Mouse (Mus musculus) G1E (cell line): Measurements from ENCODE around the gene Sema3e. TPM values are rescaled to one million over a fixed set of nuclear protein-coding genes. Genes with fewer than 3 reads are reported as not detected.

Experiments
- ATAC-seq: 2 replicates; pipeline ENCODE4 v1.8.0; 2016; ENCODE audit warnings: mild to moderate bottlenecking; ENCODE audit not compliant: insufficient number of reproducible peaks, poor library complexity, low FRiP score, severe bottlenecking; ENCODE audit errors: extremely low read depth
- DNase-seq: peaks from one replicate; pipeline ENCODE4 v3.0.0; 2012; ENCODE audit warnings: low spot score
- H3K27me3 ChIP-seq: 2 replicates; pipeline ENCODE4 v1.6.1; 2012; ENCODE audit warnings: mild to moderate bottlenecking, low read length, inconsistent platforms; ENCODE audit not compliant: insufficient read depth
- H3K36me3 ChIP-seq: replicated peaks from 2 replicates; pipeline ENCODE3; 2012; ENCODE audit warnings: mild to moderate bottlenecking, inconsistent platforms
- H3K4me1 ChIP-seq: 2 replicates; pipeline ENCODE4 v1.6.1; 2012; ENCODE audit warnings: low read depth, low read length, inconsistent platforms, mixed read lengths; ENCODE audit not compliant: insufficient read depth
- H3K4me3 ChIP-seq: 2 replicates; pipeline ENCODE4 v1.5.1; 2012; ENCODE audit warnings: low read depth, mild to moderate bottlenecking, inconsistent platforms, low read length, moderate library complexity, mixed read lengths
- H3K9me3 ChIP-seq: replicated peaks from 2 replicates; pipeline ENCODE4 v1.6.1; 2012; ENCODE audit warnings: inconsistent platforms
- CTCF ChIP-seq: IDR thresholded peaks from 2 replicates; pipeline ENCODE4 v1.5.1; 2012; ENCODE audit warnings: low read depth, low read length, inconsistent platforms, mixed read lengths
- GATA1 ChIP-seq: IDR thresholded peaks from 2 replicates; pipeline ENCODE4 v1.6.1; 2012; ENCODE audit warnings: borderline replicate concordance, low read length, inconsistent platforms, mixed read lengths
- GATA2 ChIP-seq: IDR thresholded peaks from 2 replicates; pipeline ENCODE4 v1.6.1; 2012; ENCODE audit warnings: low read depth, low read length, inconsistent platforms, borderline replicate concordance
- POLR2AphosphoS5 ChIP-seq: IDR thresholded peaks from 2 replicates; pipeline ENCODE4 v1.6.1; 2012; ENCODE audit warnings: low read depth, low read length, inconsistent platforms; ENCODE audit not compliant: insufficient replicate concordance
- TAL1 ChIP-seq: conservative IDR thresholded peaks from 2 replicates; pipeline ENCODE4 v1.6.1; 2012; ENCODE audit warnings: low read depth, low read length, inconsistent platforms, mixed read lengths
- polyA plus RNA-seq: library from polyadenylated mRNA; stranded (reverse); fragments of >175 nt; gene quantifications from 2 replicates; pipeline ENCODE4 v1.2.3, GENCODE M21; 2012
- total RNA-seq, 2 experiments: library from RNA; stranded (forward) in 1 of 2; stranded (reverse) in 1 of 2; fragments of 200-1000 nt in 1 of 2; fragments of >200 nt in 1 of 2; fragmentation: Nextera tagmentation in 1 of 2; gene quantifications; 2 replicates each; pipeline ENCODE4 v1.2.3; 2014 to 2017

Gene Sema3e
- total RNA-seq (2014; fragmentation: Nextera tagmentation), result 2.0 and 2.1 TPM in 2 replicates
- 6.4 and 7.1 TPM in 2 replicates for total RNA-seq (2017)
- 0.38 and 0.46 TPM in 2 replicates for polyA plus RNA-seq

- Histone ChIP-seq H3K27me3 (peaks cover 8% of the 10 kb centered on the region; the same call in 1 of the 2 replicates), H3K4me3 (no peak within 1 kb of the TSS), H3K36me3 (no peaks in the 10 kb centered on the region), H3K4me1 (no peaks in the 10 kb centered on the region), H3K9me3 (no peaks in the 10 kb centered on the region)
- DNase-seq, result no peak
- no peak; the same call in 1 of the 2 replicates for ATAC-seq
- no peak for TF ChIP-seq CTCF
- TF ChIP-seq GATA1, result no peak
- no peak for TF ChIP-seq POLR2AphosphoS5
- no peak for TF ChIP-seq GATA2
- no peak for TF ChIP-seq TAL1
Measured at GRCm38 (mm10) chr5:14025205-14026124, at the start of gene Sema3e. Gene Sema3e (plus strand): TSS chr5:14025276.

GRCm38 (mm10) chr5:13977576-13977975, 47.5 kb upstream of the Sema3e start:
- TF ChIP-seq GATA2 (no peak), CTCF (no peak), TAL1 (no peak), POLR2AphosphoS5 (no peak), GATA1 (no peak)
- DNase-seq (no peak), ATAC-seq (no peak)
- no peaks in the 10 kb centered on the region for H3K9me3 ChIP-seq
- no peaks in the 10 kb centered on the region for H3K27me3 ChIP-seq
- H3K36me3 ChIP-seq, result no peaks in the 10 kb centered on the region
- no peak overlapping the region for H3K4me3 ChIP-seq
- H3K4me1 ChIP-seq, result no peaks in the 10 kb centered on the region

DNA sequence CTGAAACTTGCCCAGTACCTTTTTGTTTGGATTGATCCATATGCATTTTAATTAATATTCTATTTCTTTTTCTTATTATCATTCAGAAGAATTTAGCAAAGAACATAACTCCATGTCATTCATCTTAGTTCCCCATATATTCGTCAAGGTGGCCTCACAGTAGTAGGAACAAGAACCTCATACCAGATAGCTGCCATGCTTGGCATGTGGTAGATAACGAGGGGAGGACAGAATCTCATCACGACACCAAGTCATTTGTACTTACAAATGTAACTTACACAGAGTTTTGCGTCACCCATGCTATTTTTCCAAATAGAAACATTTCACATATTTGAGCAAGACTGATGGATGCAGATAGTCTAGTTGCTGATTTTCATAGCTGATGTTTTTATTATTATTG, 45.9 kb upstream of the Sema3e start:
- no peak overlapping the region for H3K4me3 ChIP-seq
- TF ChIP-seq GATA1, result no peak
- H3K4me1 ChIP-seq, result no peaks in the 10 kb centered on the region
- no peaks in the 10 kb centered on the region for H3K27me3 ChIP-seq
- no peaks in the 10 kb centered on the region for H3K36me3 ChIP-seq
- ATAC-seq, result no peak
- no peak for DNase-seq
- no peaks in the 10 kb centered on the region for H3K9me3 ChIP-seq

GRCm38 (mm10) chr5:13982417-13983054, 42.5 kb upstream of the Sema3e start:
- no peaks in the 10 kb centered on the region for H3K27me3 ChIP-seq
- TF ChIP-seq TAL1, result no peak
- no peak for TF ChIP-seq GATA1
- no peak for TF ChIP-seq POLR2AphosphoS5
- no peak for TF ChIP-seq GATA2
- no peak for TF ChIP-seq CTCF
- H3K4me1 ChIP-seq, result no peaks in the 10 kb centered on the region
- no peaks in the 10 kb centered on the region for H3K36me3 ChIP-seq
- H3K9me3 ChIP-seq, result no peaks in the 10 kb centered on the region
- DNase-seq, result no peak
- ATAC-seq, result no peak
- no peak overlapping the region for H3K4me3 ChIP-seq

GRCm38 (mm10) chr5:13983608-13984007, 41.5 kb upstream of the Sema3e start:
- DNase-seq (no peak), ATAC-seq (no peak)
- Histone ChIP-seq H3K4me1 (no peaks in the 10 kb centered on the region), H3K36me3 (no peaks in the 10 kb centered on the region), H3K4me3 (no peak overlapping the region), H3K27me3 (no peaks in the 10 kb centered on the region), H3K9me3 (no peaks in the 10 kb centered on the region)
- no peak for TF ChIP-seq GATA2
- no peak for TF ChIP-seq TAL1
- TF ChIP-seq POLR2AphosphoS5, result no peak
- TF ChIP-seq CTCF, result no peak
- TF ChIP-seq GATA1, result no peak

GRCm38 (mm10) chr5:13985669-13986068, 39.4 kb upstream of the Sema3e start:
- no peaks in the 10 kb centered on the region for H3K27me3 ChIP-seq
- H3K4me1 ChIP-seq, result no peaks in the 10 kb centered on the region
- H3K9me3 ChIP-seq, result no peaks in the 10 kb centered on the region
- ATAC-seq (peak; percentile 42; the same call in 1 of the 2 replicates), DNase-seq (no peak)
- no peaks in the 10 kb centered on the region for H3K36me3 ChIP-seq
- no peak for TF ChIP-seq CTCF
- TF ChIP-seq TAL1, result no peak
- no peak for TF ChIP-seq POLR2AphosphoS5
- no peak for TF ChIP-seq GATA1
- no peak for TF ChIP-seq GATA2
- H3K4me3 ChIP-seq, result no peak overlapping the region
